Mouse (Mus musculus) adrenal gland (tissue): ENCODE measurements around the gene AA986860.

ENCODE experiments used
- intact Hi-C: fragments of 180-260 bp; cut with DNase I; formaldehyde crosslinking; loops from one replicate; pipeline ENCODE4 v1.15.1; 2025

Gene AA986860

DNA sequence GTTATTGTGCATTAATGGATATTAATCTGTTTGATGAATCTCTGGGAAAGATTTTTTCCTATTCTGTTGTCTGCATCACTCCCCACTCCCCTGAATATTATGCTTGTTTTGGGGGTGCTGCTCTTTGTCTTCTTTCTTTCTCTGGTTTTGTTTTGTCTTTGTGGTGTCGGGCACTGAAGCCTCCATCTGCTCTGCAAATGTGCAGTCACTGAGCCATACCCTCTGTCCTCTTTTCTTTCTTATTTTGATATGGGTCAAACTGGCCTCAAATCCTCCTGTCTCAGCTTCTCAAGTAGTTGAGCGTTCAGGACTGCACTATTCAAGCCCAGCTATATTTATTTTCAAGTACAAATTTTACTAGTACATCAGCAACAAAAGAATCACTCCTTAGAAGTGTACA is 43.5 kb downstream of the AA986860 start:
- intact Hi-C loops = loop anchor here (5.0 kb wide), 1 partner anchor 58 kb away; the partner anchor contains the start of genes Gm29427 and Yod1

DNA sequence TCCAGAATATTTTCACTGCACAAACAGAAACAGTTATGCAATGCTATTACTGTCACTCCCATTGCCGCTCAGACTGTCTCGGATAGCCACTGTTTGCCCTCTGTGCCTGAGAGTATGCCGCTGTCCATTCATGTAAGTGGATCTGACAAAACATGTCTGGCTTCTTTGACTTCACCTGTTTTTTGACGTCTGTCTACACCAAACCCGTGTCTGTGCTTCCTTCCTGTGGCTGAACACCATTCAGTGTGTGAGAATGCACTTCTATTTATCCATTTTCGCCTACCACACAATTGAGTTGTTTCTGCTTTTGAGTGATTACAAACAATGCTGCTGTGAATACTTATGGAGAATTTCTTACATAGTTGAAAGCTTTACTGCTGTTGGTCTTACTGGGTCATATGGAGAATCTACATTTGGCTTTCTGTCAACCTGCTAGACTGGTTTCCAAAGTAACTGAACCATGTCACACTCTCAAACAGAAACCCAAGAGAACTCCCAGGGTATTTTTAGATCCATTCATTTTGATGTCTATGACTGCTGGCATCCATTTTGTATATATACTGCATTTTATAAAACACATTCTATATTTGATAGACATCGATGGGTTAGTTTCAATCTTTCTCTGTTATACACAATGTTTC is 44.0 kb downstream of the AA986860 start:
- intact Hi-C loops = loop anchor here (5.0 kb wide), 1 partner anchor 59 kb away; the partner anchor contains the start of genes Gm29427 and Yod1

DNA sequence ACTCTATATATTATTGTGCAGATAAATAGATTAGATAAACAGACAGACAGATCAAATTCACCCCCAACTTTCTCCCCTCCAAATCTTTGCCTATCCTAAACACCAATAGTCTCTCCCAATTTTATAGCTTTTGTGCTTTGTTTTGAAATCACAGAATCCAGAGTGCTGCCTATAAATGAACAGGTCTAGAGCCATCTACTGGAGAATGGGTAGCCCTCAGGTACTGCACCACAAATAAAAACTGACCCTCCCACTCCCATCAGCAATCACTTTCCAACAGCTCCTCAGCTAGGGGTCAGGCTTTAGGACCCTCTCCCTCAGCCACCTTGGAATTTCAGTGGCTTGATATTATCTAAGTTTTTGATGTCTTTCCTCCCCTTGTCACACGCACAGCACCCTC is 44.9 kb downstream of the AA986860 start:
- intact Hi-C loops = loop anchor here (5.0 kb wide), 1 partner anchor 59 kb away; the partner anchor contains the start of genes Gm29427 and Yod1

- intact Hi-C loops = loop anchor here (5.0 to 10.0 kb wide), 3 partner anchors 63 to 235 kb away; partner anchors contain the start of genes Gm29427 and Yod1
Observed at GRCm38 (mm10) chr1:130779867-130780266, 48.1 kb downstream of the AA986860 start.

DNA sequence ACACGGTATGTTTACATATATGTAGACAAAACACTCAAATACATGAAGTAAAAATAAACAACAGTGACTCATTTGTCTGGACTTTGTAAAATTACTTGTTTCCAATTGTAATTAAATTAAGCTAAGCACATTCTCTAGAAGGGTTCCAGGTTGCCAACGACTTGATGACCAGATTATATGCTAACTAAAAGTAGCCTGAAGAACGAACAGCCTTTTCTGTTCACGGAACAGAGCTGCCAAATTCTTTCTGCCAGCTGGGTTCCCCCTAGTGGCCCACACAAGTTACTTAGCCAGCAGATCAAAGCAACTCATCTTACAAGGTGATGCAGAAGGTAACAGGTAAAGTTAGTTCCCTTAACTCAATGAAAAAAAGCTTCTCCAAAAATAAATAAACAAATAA is 52.3 kb downstream of the AA986860 start:
- intact Hi-C loops = loop anchor here (5.0 to 10.0 kb wide), 2 partner anchors 92 to 239 kb away; no protein-coding TSS in a partner anchor

- intact Hi-C loops = loop anchor here (5.0 to 10.0 kb wide), 2 partner anchors 210 to 242 kb away; no protein-coding TSS in a partner anchor
Observed at GRCm38 (mm10) chr1:130787001-130787400, 55.2 kb downstream of the AA986860 start.

- intact Hi-C loops = loop anchor here (5.0 to 10.0 kb wide), 2 partner anchors 212 to 245 kb away; no protein-coding TSS in a partner anchor
Observed at GRCm38 (mm10) chr1:130789512-130790451, 58.0 kb downstream of the AA986860 start.
